Mouse (Mus musculus) midbrain, postnatal 0 days (tissue): ENCODE data around the gene Ercc6l. TPM values are rescaled to one million over a fixed set of nuclear protein-coding genes. Genes with fewer than 3 reads are reported as not detected.

Experiments used
- ATAC-seq: fragments of 200-750 bp; cut with Nextera tagmentation; 2 replicates; pipeline ENCODE4 v1.8.0; 2017; ENCODE audit warnings: moderate number of reproducible peaks, mild to moderate bottlenecking, moderate TSS enrichment, moderate library complexity; ENCODE audit not compliant: low FRiP score
- DNase-seq: peaks from one replicate; pipeline ENCODE4 v3.0.0-alpha.2; 2015; ENCODE audit warnings: low spot score
- H3K27ac ChIP-seq: fragments of 300-500 bp; sonication (generic); 2 replicates; pipeline ENCODE4 v1.5.1; 2014; ENCODE audit warnings: low read depth, mild to moderate bottlenecking, low read length, mixed read lengths
- H3K27me3 ChIP-seq: fragments of 300-500 bp; sonication (generic); 2 replicates; pipeline ENCODE4 v1.6.1; 2014; ENCODE audit warnings: low read length, control low read depth, mixed read lengths; ENCODE audit not compliant: insufficient read depth
- H3K36me3 ChIP-seq: fragments of 300-500 bp; sonication (generic); 2 replicates; pipeline ENCODE4 v1.6.1; 2014; ENCODE audit warnings: low read length, control low read depth, mixed read lengths; ENCODE audit not compliant: insufficient read depth
- H3K4me1 ChIP-seq: fragments of 300-500 bp; sonication (generic); 2 replicates; pipeline ENCODE4 v1.6.1; 2014; ENCODE audit warnings: mild to moderate bottlenecking, control low read depth, antibody characterized with exemption, low read length, mixed read lengths; ENCODE audit not compliant: insufficient read depth
- H3K4me2 ChIP-seq: fragments of 300-500 bp; sonication (generic); 2 replicates; pipeline ENCODE4 v1.6.1; 2014; ENCODE audit warnings: low read depth, mild to moderate bottlenecking, low read length, mixed read lengths; ENCODE audit not compliant: poor library complexity, severe bottlenecking
- H3K4me3 ChIP-seq: fragments of 300-500 bp; sonication (generic); 2 replicates; pipeline ENCODE4 v1.5.1; 2014; ENCODE audit warnings: low read depth, mild to moderate bottlenecking, low read length, moderate library complexity
- H3K9ac ChIP-seq: fragments of 300-500 bp; sonication (generic); replicated peaks from 2 replicates; pipeline ENCODE4 v1.6.1; 2014; ENCODE audit warnings: mild to moderate bottlenecking, low read length, moderate library complexity, mixed read lengths; ENCODE audit not compliant: poor library complexity, severe bottlenecking
- H3K9me3 ChIP-seq: fragments of 300-500 bp; sonication (generic); 2 replicates; pipeline ENCODE4 v1.6.1; 2016; ENCODE audit warnings: low read length, control low read depth
- CTCF ChIP-seq: IDR thresholded peaks from 2 replicates; pipeline ENCODE4 v1.5.1; 2016; ENCODE audit warnings: antibody characterized with exemption, mild to moderate bottlenecking
- WGBS: fragments of 180-500 bp; shearing (Covaris S2); extraction: QIAGEN DNeasy Blood & Tissue Kit; methylation state at CpG from one replicate; pipeline ENCODE4 v1.1.7; 2014; 5-methylcytosine and 5-hydroxymethylcytosine counted together
- polyA plus RNA-seq: library from polyadenylated mRNA; unstranded; fragments of >200 nt; fragmentation: Nextera tagmentation; extraction: Ambion mirVana; gene quantifications from 2 replicates; pipeline ENCODE4 v1.2.1, GENCODE M21; 2015
- total RNA-seq: library from RNA; depleted of rRNA; stranded (reverse); fragments of >200 nt; gene quantifications from 2 replicates; pipeline ENCODE4 v1.2.3, GENCODE M21; 2014

Gene Ercc6l
- total and polyA plus RNA-seq, 2 experiments from 2014 or later = 0.31 to 1.2 TPM

GRCm38 (mm10) chrX:102166521-102166920, 9.6 kb upstream of the Ercc6l start:
- Histone ChIP-seq H3K9me3 (no peaks in the 10 kb centered on the region), H3K27me3 (no peaks in the 10 kb centered on the region), H3K4me1 (no peaks in the 10 kb centered on the region), H3K4me3 (no peak overlapping the region), H3K9ac (no peak overlapping the region), H3K36me3 (no peaks in the 10 kb centered on the region), H3K27ac (no peak overlapping the region), H3K4me2 (no peak overlapping the region)
- no peak for TF ChIP-seq CTCF
- WGBS = 37% methylated on average over 5 of the region's 5 CpGs
- ATAC-seq = no peak
- DNase-seq = no peak

GRCm38 (mm10) chrX:102163529-102163928, 6.6 kb upstream of the Ercc6l start:
- Histone ChIP-seq H3K9me3 (no peaks in the 10 kb centered on the region), H3K9ac (no peak overlapping the region), H3K4me3 (no peak overlapping the region), H3K4me1 (no peaks in the 10 kb centered on the region), H3K36me3 (no peaks in the 10 kb centered on the region), H3K4me2 (no peak overlapping the region), H3K27ac (no peak overlapping the region), H3K27me3 (no peaks in the 10 kb centered on the region)
- WGBS = 66% methylated on average over 4 of the region's 4 CpGs
- ATAC-seq (no peak), DNase-seq (peak; percentile 27)
- no peak for TF ChIP-seq CTCF

GRCm38 (mm10) chrX:102163096-102163495, 6.2 kb upstream of the Ercc6l start:
- Histone ChIP-seq H3K4me2 (no peak overlapping the region), H3K4me1 (no peaks in the 10 kb centered on the region), H3K9ac (no peak overlapping the region), H3K27ac (no peak overlapping the region), H3K4me3 (no peak overlapping the region), H3K9me3 (no peaks in the 10 kb centered on the region), H3K36me3 (no peaks in the 10 kb centered on the region), H3K27me3 (no peaks in the 10 kb centered on the region)
- ATAC-seq = no peak
- 30% methylated on average over 2 of the region's 2 CpGs for WGBS
- TF ChIP-seq CTCF = peak; percentile 11; the same call in 1 of the 2 replicates
- DNase-seq = no peak

DNA sequence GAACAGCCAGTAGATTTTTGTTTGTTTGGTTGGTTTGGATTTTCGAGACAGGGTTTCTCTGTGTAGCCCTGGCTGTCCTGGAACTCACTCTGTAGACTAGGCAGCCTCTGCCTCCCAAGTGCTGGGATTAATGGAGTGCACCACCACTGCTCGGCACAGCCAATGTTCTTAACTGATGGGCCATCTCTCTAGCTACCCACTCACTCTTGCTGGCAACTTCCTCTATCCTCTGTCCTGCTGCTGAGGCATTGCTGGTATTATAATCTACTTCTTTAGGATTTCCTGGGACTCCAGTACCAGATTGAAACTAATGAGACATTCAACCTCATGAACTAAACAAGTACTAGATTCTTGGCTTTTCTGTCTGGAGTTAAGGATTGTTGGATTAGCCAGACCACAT, 3.6 kb upstream of the Ercc6l start:
- Histone ChIP-seq H3K9ac (no peak overlapping the region), H3K36me3 (no peaks in the 10 kb centered on the region), H3K27me3 (no peaks in the 10 kb centered on the region), H3K4me1 (no peaks in the 10 kb centered on the region), H3K4me3 (no peak overlapping the region), H3K9me3 (no peaks in the 10 kb centered on the region), H3K4me2 (no peak overlapping the region), H3K27ac (no peak overlapping the region)
- 70% methylated on average over 2 of the region's 2 CpGs for WGBS
- ATAC-seq (no peak), DNase-seq (no peak)
- TF ChIP-seq CTCF = no peak

DNA sequence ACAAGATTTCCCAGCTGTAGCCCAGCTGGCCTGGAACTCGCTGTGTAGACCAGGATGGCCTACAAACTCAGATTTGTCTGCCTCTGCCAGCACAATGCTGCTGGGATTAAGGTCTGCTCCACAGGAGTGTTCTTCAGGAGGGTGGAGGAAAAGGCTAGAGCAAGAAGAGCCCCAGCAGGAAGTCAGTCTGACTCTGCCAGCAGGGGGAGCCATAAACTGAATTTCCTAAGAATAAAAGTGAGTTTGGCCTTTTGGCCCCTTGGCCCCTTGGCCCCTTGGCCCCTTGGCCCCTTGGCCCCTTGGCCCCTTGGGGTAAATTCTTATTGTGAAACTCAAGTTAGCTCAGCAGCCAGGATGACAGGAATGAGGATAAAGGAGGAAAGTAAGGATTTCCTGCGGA, 2.9 kb upstream of the Ercc6l start:
- H3K4me2 ChIP-seq = no peak overlapping the region
- H3K27ac ChIP-seq = no peak overlapping the region
- DNase-seq (no peak), ATAC-seq (no peak)
- no peaks in the 10 kb centered on the region for H3K9me3 ChIP-seq
- no peak overlapping the region for H3K4me3 ChIP-seq
- no peak overlapping the region for H3K9ac ChIP-seq
- no peaks in the 10 kb centered on the region for H3K27me3 ChIP-seq
- H3K36me3 ChIP-seq = no peaks in the 10 kb centered on the region
- TF ChIP-seq CTCF = peak; percentile 19; the same call in 1 of the 2 replicates
- H3K4me1 ChIP-seq = no peaks in the 10 kb centered on the region
- WGBS = 53% methylated on average over 2 of the region's 2 CpGs

GRCm38 (mm10) chrX:102157423-102157791, 516 bp upstream of the Ercc6l start:
- peak; percentile 14; the same call in 1 of the 2 replicates for ATAC-seq
- WGBS = 52% methylated on average over 4 of the region's 5 CpGs
- peak overlapping the region; percentile 28; the same call in 1 of the 2 replicates for H3K4me2 ChIP-seq
- peak; percentile 34 for TF ChIP-seq CTCF
- no peaks in the 10 kb centered on the region for H3K27me3 ChIP-seq
- no peaks in the 10 kb centered on the region for H3K36me3 ChIP-seq
- H3K4me1 ChIP-seq = no peaks in the 10 kb centered on the region
- H3K4me3 ChIP-seq = peak overlapping the region; percentile 36
- peak overlapping the region; percentile 65 for H3K27ac ChIP-seq
- H3K9ac ChIP-seq = no peak overlapping the region
- no peak for DNase-seq
- no peaks in the 10 kb centered on the region for H3K9me3 ChIP-seq
